Mouse (Mus musculus): ENCODE measurements around the gene Abhd16a. TPM values are rescaled to one million over a fixed set of nuclear protein-coding genes. Genes with fewer than 3 reads are reported as not detected.

Gene Abhd16a
- 110 and 114 TPM in 2 replicates for polyA plus RNA-seq (2012; rRNA removed)

GRCm38 (mm10) chr17:35088825-35089644, at the start of gene Abhd16a:
Gene Abhd16a, plus strand, starts transcription at chr17:35089263.

GRCm38 (mm10) chr17:35046681-35047455, 42.2 kb upstream of the Abhd16a start, which contains the start of gene Msh5:
Gene Msh5, minus strand, starts transcription at chr17:35046745.

GRCm38 (mm10) chr17:35049561-35050016, 39.5 kb upstream of the Abhd16a start, which contains the start of gene Clic1:
Gene Clic1, plus strand, starts transcription at chr17:35049966.

GRCm38 (mm10) chr17:35058911-35059892, 29.9 kb upstream of the Abhd16a start, which contains the start of gene Ddah2:
Gene Ddah2, plus strand, starts transcription at chr17:35059035.

GRCm38 (mm10) chr17:35064951-35065947, 23.8 kb upstream of the Abhd16a start, which contains the start of gene Ly6g6c:
Gene Ly6g6c, plus strand, starts transcription at chr17:35065388.

GRCm38 (mm10) chr17:35066084-35066483, 23.0 kb upstream of the Abhd16a start, which contains the start of gene Mpig6b:
Gene Mpig6b, minus strand, starts transcription at chr17:35066184.

GRCm38 (mm10) chr17:35076507-35077176, 12.4 kb upstream of the Abhd16a start, which contains the start of gene Ly6g6e:
Gene Ly6g6e, plus strand, starts transcription at chr17:35076902.

GRCm38 (mm10) chr17:35077786-35078233, 11.3 kb upstream of the Abhd16a start, which contains the start of gene Ly6g6d:
Gene Ly6g6d, minus strand, starts transcription at chr17:35078065.

GRCm38 (mm10) chr17:35085208-35085865, 3.7 kb upstream of the Abhd16a start, which contains the start of gene Ly6g6f:
Gene Ly6g6f, minus strand, starts transcription at chr17:35085610.

GRCm38 (mm10) chr17:35108097-35108496, 19.0 kb downstream of the Abhd16a start, which contains the start of gene Ly6g5c:
Gene Ly6g5c, plus strand, starts transcription at chr17:35108279.

GRCm38 (mm10) chr17:35115046-35116019, 26.3 kb downstream of the Abhd16a start, which contains the start of gene Ly6g5b:
Gene Ly6g5b, minus strand, starts transcription at chr17:35115428.

GRCm38 (mm10) chr17:35121143-35121799, 32.2 kb downstream of the Abhd16a start, which contains the start of gene Gpank1:
Gene Gpank1, plus strand, starts transcription at chr17:35121455.

GRCm38 (mm10) chr17:35121871-35122303, 32.8 kb downstream of the Abhd16a start, which contains the start of gene Csnk2b:
Gene Csnk2b, minus strand, starts transcription at chr17:35122053.

GRCm38 (mm10) chr17:35126206-35126611, 37.1 kb downstream of the Abhd16a start, which contains the start of gene D17H6S53E:
Gene D17H6S53E, plus strand, starts transcription at chr17:35126373.

GRCm38 (mm10) chr17:35131500-35132173, 42.6 kb downstream of the Abhd16a start, which contains the start of gene Apom:
Gene Apom, minus strand, starts transcription at chr17:35132050.

